Mouse (Mus musculus): ENCODE data around the gene Hormad1. TPM values are rescaled to one million over a fixed set of nuclear protein-coding genes. Genes with fewer than 3 reads are reported as not detected.
A peak's percentile ranks its signal among the peaks of the same experiment; 100 is the strongest.

Hormad1 gene
- 0.12 TPM in 1 of 2 replicates, not detected in the other for polyA plus RNA-seq (2014; fragmentation: Nextera tagmentation; extraction: Ambion mirVana)

DNA sequence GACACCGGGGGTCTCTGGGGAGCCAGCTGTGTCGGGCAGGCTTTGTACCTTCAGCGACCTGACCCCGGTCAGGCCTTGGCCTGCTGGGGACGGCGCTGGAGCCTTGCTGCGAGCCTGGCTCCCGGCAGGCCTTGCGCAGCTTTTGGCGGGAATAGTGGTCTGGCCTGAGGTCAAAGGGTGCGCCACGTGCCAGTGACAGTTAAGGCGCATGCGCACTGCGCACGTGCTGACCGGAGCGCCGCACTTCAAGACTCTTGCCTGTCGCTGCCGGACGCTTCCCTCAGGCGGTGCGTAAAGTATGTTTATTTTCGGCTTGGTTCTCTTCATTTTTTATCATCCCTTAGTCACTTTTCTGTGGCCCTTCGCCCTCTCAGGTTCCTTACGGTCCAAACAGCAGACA, at the start of gene Hormad1:
TSS of gene Hormad1 (plus strand) at position 241 of the 400 bp plus-strand sequence.
- H3K4me1 ChIP-seq (replicated peaks; ENCODE audit: control insufficient read depth, insufficient read depth, low read length) = no peaks in the 10 kb centered on the region
- H3K4me3 ChIP-seq (ENCODE audit: low read depth, low read length) = no peak within 1 kb of the TSS
- no peaks in the 10 kb centered on the region for H3K9me3 ChIP-seq (ENCODE audit: control insufficient read depth, low read length)
- H3K36me3 ChIP-seq (ENCODE audit: control insufficient read depth, insufficient read depth, low read length) = no peaks in the 10 kb centered on the region
- no peak within 1 kb of the TSS for H3K4me2 ChIP-seq (ENCODE audit: low read length)
- DNase-seq (ENCODE audit: low spot score) (no peak), ATAC-seq (replicated peaks; ENCODE audit: low FRiP score, low TSS enrichment, low read depth) (no peak)
- H3K27me3 ChIP-seq (replicated peaks; ENCODE audit: control insufficient read depth, insufficient read depth, low read length) = no peaks in the 10 kb centered on the region
- H3K27ac ChIP-seq (ENCODE audit: low read depth) = no peak within 1 kb of the TSS
- 88% methylated on average over 27 of the region's 27 CpGs for WGBS
- no peak within 1 kb of the TSS for H3K9ac ChIP-seq (ENCODE audit: low read length)

DNA sequence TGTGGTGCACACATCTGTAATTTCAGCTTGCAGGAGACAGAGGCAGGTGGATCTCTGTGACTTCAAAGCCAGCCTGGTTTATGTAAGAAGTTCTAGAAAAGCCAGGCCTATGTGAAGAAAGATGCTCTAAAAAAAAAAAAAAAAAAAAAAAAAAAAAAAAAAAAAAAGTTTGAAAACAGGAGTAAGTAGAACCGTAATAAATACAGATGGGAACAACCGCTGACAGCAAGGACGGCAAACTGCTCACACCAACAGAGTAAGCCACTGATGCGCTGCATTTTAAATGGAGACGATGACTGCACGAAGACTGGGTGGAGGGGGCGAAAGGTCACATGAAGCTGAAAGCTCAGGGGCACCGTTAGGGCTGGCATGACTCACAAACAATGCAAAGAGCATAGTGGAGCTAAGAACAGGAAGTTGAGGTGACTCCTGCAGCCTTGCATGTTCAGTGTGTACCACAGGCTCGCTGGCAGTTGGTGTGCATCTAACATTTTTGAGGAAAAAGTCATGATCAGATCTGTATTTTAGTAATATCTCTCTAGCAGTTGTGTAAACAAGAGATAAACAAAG, 47.8 kb upstream of the Hormad1 start:
- ATAC-seq (replicated peaks; ENCODE audit: low FRiP score, low TSS enrichment, low read depth) = no peak

GRCm38 (mm10) chr3:95516614-95517041, 42.8 kb upstream of the Hormad1 start:
- no peaks in the 10 kb centered on the region for H3K9me3 ChIP-seq (ENCODE audit: control insufficient read depth, low read length)
- H3K27me3 ChIP-seq (replicated peaks; ENCODE audit: control insufficient read depth, insufficient read depth, low read length) = no peaks in the 10 kb centered on the region
- WGBS = 85% methylated on average over 3 of the region's 3 CpGs
- H3K4me1 ChIP-seq (replicated peaks; ENCODE audit: control insufficient read depth, insufficient read depth, low read length) = peaks cover 3% of the 10 kb centered on the region; the same call in 1 of the 2 replicates
- ATAC-seq (replicated peaks; ENCODE audit: low FRiP score, low TSS enrichment, low read depth) (0 out of 2 replicates have a peak, but pooled peaks have one; percentile 16), DNase-seq (ENCODE audit: low spot score) (no peak)
- H3K9ac ChIP-seq (ENCODE audit: low read length) = no peak overlapping the region
- no peak overlapping the region for H3K4me3 ChIP-seq (ENCODE audit: low read depth, low read length)
- H3K27ac ChIP-seq (ENCODE audit: low read depth) = no peak overlapping the region
- H3K4me2 ChIP-seq (ENCODE audit: low read length) = no peak overlapping the region
- no peaks in the 10 kb centered on the region for H3K36me3 ChIP-seq (ENCODE audit: control insufficient read depth, insufficient read depth, low read length)

More for the DNA sequence above, 47.8 kb upstream of the Hormad1 start:
- H3K4me2 ChIP-seq (ENCODE audit: low read length) = no peak overlapping the region
- H3K4me1 ChIP-seq (replicated peaks; ENCODE audit: control insufficient read depth, insufficient read depth, low read length) = no peaks in the 10 kb centered on the region
- H3K36me3 ChIP-seq (ENCODE audit: control insufficient read depth, insufficient read depth, low read length) = no peaks in the 10 kb centered on the region
- no peak for DNase-seq (ENCODE audit: low spot score)
- H3K9ac ChIP-seq (ENCODE audit: low read length) = no peak overlapping the region
- H3K27ac ChIP-seq (ENCODE audit: low read depth) = no peak overlapping the region
- no peaks in the 10 kb centered on the region for H3K27me3 ChIP-seq (replicated peaks; ENCODE audit: control insufficient read depth, insufficient read depth, low read length)
- H3K9me3 ChIP-seq (ENCODE audit: control insufficient read depth, low read length) = no peaks in the 10 kb centered on the region
- no peak overlapping the region for H3K4me3 ChIP-seq (ENCODE audit: low read depth, low read length)
- WGBS = 69% methylated on average over 9 of the region's 9 CpGs

DNA sequence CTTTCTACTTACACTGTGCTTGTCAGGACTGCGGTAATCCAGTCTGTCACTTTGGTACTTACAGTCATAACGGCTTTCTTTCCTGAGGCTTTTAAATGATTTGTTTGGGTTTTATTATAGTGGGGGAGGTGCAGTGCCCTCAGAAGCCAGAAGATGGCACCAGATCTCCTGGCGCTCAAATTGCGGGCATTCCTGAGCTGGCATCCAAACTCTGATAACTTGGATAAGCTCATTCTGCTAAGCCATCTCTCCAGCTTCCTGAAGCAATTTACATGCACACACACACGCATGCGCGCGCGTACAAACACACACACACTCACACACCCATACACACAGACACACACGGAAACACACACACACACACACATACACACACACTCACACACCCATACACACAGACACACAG, 42.0 kb upstream of the Hormad1 start:
- Histone ChIP-seq H3K27me3 (replicated peaks; ENCODE audit: control insufficient read depth, insufficient read depth, low read length) (no peaks in the 10 kb centered on the region), H3K4me3 (ENCODE audit: low read depth, low read length) (no peak overlapping the region), H3K4me2 (ENCODE audit: low read length) (peak overlapping the region; percentile 18; the same call in 1 of the 2 replicates), H3K27ac (ENCODE audit: low read depth) (no peak overlapping the region), H3K9ac (ENCODE audit: low read length) (no peak overlapping the region), H3K4me1 (replicated peaks; ENCODE audit: control insufficient read depth, insufficient read depth, low read length) (peaks cover 3% of the 10 kb centered on the region; the same call in 1 of the 2 replicates), H3K9me3 (ENCODE audit: control insufficient read depth, low read length) (no peaks in the 10 kb centered on the region), H3K36me3 (ENCODE audit: control insufficient read depth, insufficient read depth, low read length) (no peaks in the 10 kb centered on the region)
- WGBS = 14% methylated on average over 10 of the region's 10 CpGs
- peak; percentile 84 for DNase-seq (ENCODE audit: low spot score)
- ATAC-seq (replicated peaks; ENCODE audit: low FRiP score, low TSS enrichment, low read depth) = no peak; the same call in 1 of the 2 replicates

- no peak for ATAC-seq (replicated peaks; ENCODE audit: low FRiP score, low TSS enrichment, low read depth)
- Histone ChIP-seq H3K36me3 (ENCODE audit: control insufficient read depth, insufficient read depth, low read length) (no peaks in the 10 kb centered on the region), H3K27ac (ENCODE audit: low read depth) (no peak overlapping the region), H3K4me3 (ENCODE audit: low read depth, low read length) (no peak overlapping the region), H3K4me2 (ENCODE audit: low read length) (no peak overlapping the region), H3K9ac (ENCODE audit: low read length) (no peak overlapping the region), H3K4me1 (replicated peaks; ENCODE audit: control insufficient read depth, insufficient read depth, low read length) (peaks cover 3% of the 10 kb centered on the region; the same call in 1 of the 2 replicates), H3K9me3 (ENCODE audit: control insufficient read depth, low read length) (no peaks in the 10 kb centered on the region), H3K27me3 (replicated peaks; ENCODE audit: control insufficient read depth, insufficient read depth, low read length) (no peaks in the 10 kb centered on the region)
- 79% methylated on average over 7 of the region's 7 CpGs for WGBS
- DNase-seq (ENCODE audit: low spot score) = no peak
Observed at GRCm38 (mm10) chr3:95518891-95519290, 40.6 kb upstream of the Hormad1 start.

DNA sequence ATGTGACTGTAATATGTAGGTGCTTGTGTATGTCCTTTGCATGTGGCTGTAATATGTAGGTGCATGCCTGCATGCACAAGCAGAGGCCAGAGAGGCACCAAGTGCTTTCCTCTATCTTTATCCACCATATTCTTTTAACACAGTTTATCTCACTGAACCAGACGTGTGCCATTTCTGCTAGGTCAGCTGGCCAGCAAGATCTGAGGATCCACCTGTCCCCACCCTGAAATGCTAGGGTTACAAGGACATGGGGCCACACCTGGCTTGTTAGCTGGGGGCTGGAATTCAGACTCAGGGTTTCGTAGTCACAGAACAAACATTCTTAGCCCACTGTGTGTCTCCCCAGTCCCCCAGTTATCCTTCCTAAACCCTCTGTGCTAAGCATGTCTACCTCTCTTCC, 40.2 kb upstream of the Hormad1 start:
- Histone ChIP-seq H3K4me3 (ENCODE audit: low read depth, low read length) (no peak overlapping the region), H3K9me3 (ENCODE audit: control insufficient read depth, low read length) (no peaks in the 10 kb centered on the region), H3K4me1 (replicated peaks; ENCODE audit: control insufficient read depth, insufficient read depth, low read length) (peaks cover 3% of the 10 kb centered on the region; the same call in 1 of the 2 replicates), H3K9ac (ENCODE audit: low read length) (no peak overlapping the region), H3K36me3 (ENCODE audit: control insufficient read depth, insufficient read depth, low read length) (no peaks in the 10 kb centered on the region), H3K27ac (ENCODE audit: low read depth) (no peak overlapping the region), H3K27me3 (replicated peaks; ENCODE audit: control insufficient read depth, insufficient read depth, low read length) (no peaks in the 10 kb centered on the region), H3K4me2 (ENCODE audit: low read length) (no peak overlapping the region)
- ATAC-seq (replicated peaks; ENCODE audit: low FRiP score, low TSS enrichment, low read depth) (no peak), DNase-seq (ENCODE audit: low spot score) (no peak)
- WGBS = 54% methylated on average over 2 of the region's 2 CpGs

GRCm38 (mm10) chr3:95520100-95520499, 39.4 kb upstream of the Hormad1 start:
- H3K27ac ChIP-seq (ENCODE audit: low read depth) = no peak overlapping the region
- ATAC-seq (replicated peaks; ENCODE audit: low FRiP score, low TSS enrichment, low read depth) (no peak), DNase-seq (ENCODE audit: low spot score) (no peak)
- no peaks in the 10 kb centered on the region for H3K36me3 ChIP-seq (ENCODE audit: control insufficient read depth, insufficient read depth, low read length)
- 75% methylated on average over 3 of the region's 3 CpGs for WGBS
- no peaks in the 10 kb centered on the region for H3K9me3 ChIP-seq (ENCODE audit: control insufficient read depth, low read length)
- H3K27me3 ChIP-seq (replicated peaks; ENCODE audit: control insufficient read depth, insufficient read depth, low read length) = no peaks in the 10 kb centered on the region
- H3K4me3 ChIP-seq (ENCODE audit: low read depth, low read length) = no peak overlapping the region
- H3K9ac ChIP-seq (ENCODE audit: low read length) = no peak overlapping the region
- no peak overlapping the region for H3K4me2 ChIP-seq (ENCODE audit: low read length)
- peaks cover 3% of the 10 kb centered on the region; the same call in 1 of the 2 replicates for H3K4me1 ChIP-seq (replicated peaks; ENCODE audit: control insufficient read depth, insufficient read depth, low read length)

DNA sequence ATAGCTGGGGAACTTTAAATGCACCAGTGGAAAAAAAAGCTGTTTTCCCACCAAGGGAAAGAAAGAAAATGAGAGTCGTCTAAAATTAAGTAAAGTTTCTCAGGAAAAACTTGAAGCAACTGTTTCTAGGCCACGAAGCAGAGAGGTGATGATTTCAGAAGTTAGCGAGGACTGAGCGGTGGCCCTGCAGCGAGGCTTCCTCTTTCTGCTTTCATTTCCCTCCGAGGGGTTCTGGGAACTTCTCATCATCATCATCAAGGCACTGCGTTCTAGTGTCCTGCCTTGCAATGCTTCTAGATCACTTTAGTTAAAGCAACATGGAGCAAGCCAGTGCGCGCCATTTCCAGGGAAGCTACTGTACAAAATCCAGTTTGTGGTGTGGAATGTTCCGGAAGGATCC, 38.3 kb upstream of the Hormad1 start:
- ATAC-seq (replicated peaks; ENCODE audit: low FRiP score, low TSS enrichment, low read depth) (no peak), DNase-seq (ENCODE audit: low spot score) (no peak)
- Histone ChIP-seq H3K36me3 (ENCODE audit: control insufficient read depth, insufficient read depth, low read length) (no peaks in the 10 kb centered on the region), H3K27me3 (replicated peaks; ENCODE audit: control insufficient read depth, insufficient read depth, low read length) (no peaks in the 10 kb centered on the region), H3K4me2 (ENCODE audit: low read length) (no peak overlapping the region), H3K9ac (ENCODE audit: low read length) (no peak overlapping the region), H3K4me1 (replicated peaks; ENCODE audit: control insufficient read depth, insufficient read depth, low read length) (peaks cover 3% of the 10 kb centered on the region; the same call in 1 of the 2 replicates), H3K4me3 (ENCODE audit: low read depth, low read length) (no peak overlapping the region), H3K27ac (ENCODE audit: low read depth) (no peak overlapping the region), H3K9me3 (ENCODE audit: control insufficient read depth, low read length) (no peaks in the 10 kb centered on the region)
- WGBS = 89% methylated on average over 10 of the region's 10 CpGs

DNA sequence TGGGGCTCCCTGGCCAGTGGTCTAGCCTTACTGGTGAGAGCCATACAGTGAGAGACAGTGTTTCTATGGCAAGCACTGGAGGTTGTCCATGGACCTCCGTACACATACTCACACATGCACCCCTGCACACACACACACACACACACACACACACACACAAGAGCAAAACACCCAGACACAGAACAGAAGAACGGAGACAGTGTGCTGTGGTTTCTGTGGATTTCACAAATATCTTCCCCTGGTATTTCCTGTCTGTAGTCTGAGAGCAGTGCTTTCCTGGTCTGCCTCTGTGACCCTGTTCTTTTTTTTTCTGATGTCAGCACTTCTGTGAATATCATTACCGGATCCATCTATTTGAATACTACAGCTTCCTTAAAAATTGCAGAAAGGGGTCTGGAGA, 35.8 kb upstream of the Hormad1 start:
- H3K27ac ChIP-seq (ENCODE audit: low read depth) = peak overlapping the region; percentile 47; the same call in 1 of the 2 replicates
- DNase-seq (ENCODE audit: low spot score) = no peak
- no peak for ATAC-seq (replicated peaks; ENCODE audit: low FRiP score, low TSS enrichment, low read depth)
- no peaks in the 10 kb centered on the region for H3K4me1 ChIP-seq (replicated peaks; ENCODE audit: control insufficient read depth, insufficient read depth, low read length)
- H3K4me2 ChIP-seq (ENCODE audit: low read length) = no peak overlapping the region
- no peaks in the 10 kb centered on the region for H3K36me3 ChIP-seq (ENCODE audit: control insufficient read depth, insufficient read depth, low read length)
- no peak overlapping the region for H3K9ac ChIP-seq (ENCODE audit: low read length)
- 41% methylated on average over 3 of the region's 3 CpGs for WGBS
- H3K4me3 ChIP-seq (ENCODE audit: low read depth, low read length) = no peak overlapping the region
- H3K9me3 ChIP-seq (ENCODE audit: control insufficient read depth, low read length) = no peaks in the 10 kb centered on the region
- H3K27me3 ChIP-seq (replicated peaks; ENCODE audit: control insufficient read depth, insufficient read depth, low read length) = no peaks in the 10 kb centered on the region

Measured in intestine, embryonic 14.5 days (tissue).